Mouse (Mus musculus): Measurements from ENCODE around the gene Tmem262. TPM values are rescaled to one million over a fixed set of nuclear protein-coding genes. Genes with fewer than 3 reads are reported as not detected.
A peak's percentile ranks its signal among the peaks of the same experiment; 100 is the strongest.
"Not testable (repeated sequence)": the region's sequence is repeated elsewhere in the genome, so short reads cannot be mapped to it uniquely, and the experiment has no call there.

Gene Tmem262
- not detected in 2 replicates for polyA plus RNA-seq (2012; rRNA removed)

- 91% methylated on average over 12 of the region's 12 CpGs for WGBS
- TF ChIP-seq POLR2A (IDR thresholded peaks at IDR 0.05; ENCODE audit: borderline replicate concordance, extremely low read depth, low read depth, low read length) (no peak), CTCF (IDR thresholded peaks at IDR 0.05; ENCODE audit: insufficient read depth, low read length) (no peak)
- H3K4me3 ChIP-seq (replicated peaks; ENCODE audit: extremely low read depth, low read depth, low read length): no peak within 1 kb of the TSS
- DNase-seq: no peak
- H3K4me1 ChIP-seq (ENCODE audit: control insufficient read depth, insufficient read depth, low read length): peaks cover 13% of the 10 kb centered on the region
Observed at GRCm38 (mm10) chr19:6079983-6080480, at the start of gene Tmem262. Gene Tmem262 (plus strand): TSS chr19:6080033.

DNA sequence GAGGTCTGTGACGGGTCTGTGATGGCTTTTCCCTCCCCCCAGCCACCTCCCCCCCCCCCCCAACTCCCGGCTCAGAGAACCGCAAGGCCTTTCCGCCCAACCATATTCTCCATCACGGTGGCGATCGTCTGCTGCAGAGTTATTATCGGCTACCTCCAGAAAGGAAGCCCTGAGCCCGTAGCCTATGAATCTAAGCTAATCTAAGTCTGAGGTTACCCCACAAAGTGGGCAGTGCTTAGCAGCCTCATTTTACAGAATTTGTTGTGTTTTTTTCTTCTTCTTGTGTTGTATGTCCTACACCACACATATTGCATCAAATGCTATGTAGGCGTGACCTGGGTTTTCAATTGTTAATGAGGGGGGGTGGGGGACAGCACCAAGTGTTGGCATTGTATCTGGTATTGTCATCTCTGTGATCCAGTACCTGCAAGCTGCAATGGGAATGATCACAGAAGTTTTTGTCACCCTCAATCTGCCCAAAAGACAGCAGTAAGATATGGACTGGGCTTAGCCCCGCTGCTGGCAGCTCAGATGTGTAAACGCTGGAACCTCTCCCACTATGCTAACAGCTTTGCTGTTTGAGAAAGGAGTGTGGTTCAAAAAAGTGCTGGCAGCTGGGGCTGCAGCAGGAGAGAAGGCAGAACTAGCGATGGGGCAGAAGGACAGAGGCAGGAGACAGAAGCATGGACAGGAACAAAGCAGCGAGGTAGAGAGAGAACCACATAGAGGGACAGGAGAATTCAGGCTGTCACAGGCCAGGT lies 49.1 kb upstream of the Tmem262 start:
- 72% methylated on average over 14 of the region's 14 CpGs for whole genome bisulfite sequencing
- no peak overlapping the region for H3K4me3 ChIP-seq (replicated peaks; ENCODE audit: extremely low read depth, low read depth, low read length)
- H3K4me1 ChIP-seq (ENCODE audit: control insufficient read depth, insufficient read depth, low read length): 0 out of 2 replicates have a peak, but pooled peaks cover 3% of the 10 kb centered on the region
- no peak for DNase-seq
- TF ChIP-seq POLR2A (IDR thresholded peaks at IDR 0.05; ENCODE audit: borderline replicate concordance, extremely low read depth, low read depth, low read length): no peak
- TF ChIP-seq CTCF (IDR thresholded peaks at IDR 0.05; ENCODE audit: insufficient read depth, low read length): no peak

GRCm38 (mm10) chr19:6035966-6036585 lies 43.8 kb upstream of the Tmem262 start:
- 70% methylated on average over 9 of the region's 9 CpGs for whole genome bisulfite sequencing
- no peak for TF ChIP-seq CTCF (IDR thresholded peaks at IDR 0.05; ENCODE audit: insufficient read depth, low read length)

DNA sequence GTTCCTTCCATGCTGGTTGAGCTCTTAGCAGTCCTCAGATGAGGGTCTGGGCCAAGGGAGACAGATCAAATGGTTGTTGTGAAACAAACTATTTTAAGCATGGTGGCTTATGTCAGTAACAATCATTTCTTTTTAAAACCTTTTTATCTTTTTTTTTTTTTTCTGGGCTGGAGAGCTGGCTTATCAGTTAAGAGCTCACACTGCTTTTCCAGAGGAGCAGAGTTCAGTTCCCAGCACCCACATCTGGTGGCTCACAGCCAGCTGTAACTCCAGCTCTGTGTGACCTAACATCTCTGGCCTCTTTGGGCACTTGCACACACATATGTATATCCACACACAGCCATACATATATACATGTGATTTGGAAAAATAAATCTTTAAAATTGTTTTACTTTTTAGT lies 42.1 kb upstream of the Tmem262 start:
- no peak for TF ChIP-seq POLR2A (IDR thresholded peaks at IDR 0.05; ENCODE audit: borderline replicate concordance, extremely low read depth, low read depth, low read length)
- no peak for TF ChIP-seq CTCF (IDR thresholded peaks at IDR 0.05; ENCODE audit: insufficient read depth, low read length)
- H3K4me3 ChIP-seq (replicated peaks; ENCODE audit: extremely low read depth, low read depth, low read length): no peak overlapping the region
- no peak for DNase-seq
- H3K4me1 ChIP-seq (ENCODE audit: control insufficient read depth, insufficient read depth, low read length): no peaks in the 10 kb centered on the region

More at GRCm38 (mm10) chr19:6035966-6036585, 43.8 kb upstream of the Tmem262 start:
- Histone ChIP-seq H3K4me1 (ENCODE audit: control insufficient read depth, insufficient read depth, low read length) (no peaks in the 10 kb centered on the region), H3K4me3 (replicated peaks; ENCODE audit: extremely low read depth, low read depth, low read length) (no peak overlapping the region)
- DNase-seq: no peak

DNA sequence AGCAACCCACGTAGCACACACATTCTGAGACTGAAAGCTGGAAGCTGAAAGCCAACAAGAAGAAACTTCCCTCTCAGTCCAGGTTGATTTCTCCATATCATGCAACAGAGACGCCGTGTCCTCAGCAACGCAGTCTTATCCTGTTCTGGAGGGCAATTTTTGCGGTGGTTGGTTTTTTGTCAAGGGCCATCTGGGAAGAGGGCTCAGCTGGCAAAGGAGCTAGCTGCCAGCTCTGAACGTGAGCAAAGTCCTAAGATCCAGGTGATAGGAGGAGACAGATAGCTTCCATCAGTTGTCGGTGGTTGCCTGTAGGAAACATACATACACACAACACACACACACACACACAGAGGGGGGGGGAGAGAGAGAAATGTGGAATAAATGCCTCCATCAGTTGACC lies 41.5 kb upstream of the Tmem262 start:
- Histone ChIP-seq H3K4me1 (ENCODE audit: control insufficient read depth, insufficient read depth, low read length) (no peaks in the 10 kb centered on the region), H3K4me3 (replicated peaks; ENCODE audit: extremely low read depth, low read depth, low read length) (no peak overlapping the region)
- WGBS: 78% methylated on average over 7 of the region's 7 CpGs
- DNase-seq: no peak
- no peak for TF ChIP-seq POLR2A (IDR thresholded peaks at IDR 0.05; ENCODE audit: borderline replicate concordance, extremely low read depth, low read depth, low read length)
- no peak for TF ChIP-seq CTCF (IDR thresholded peaks at IDR 0.05; ENCODE audit: insufficient read depth, low read length)

- TF ChIP-seq CTCF (IDR thresholded peaks at IDR 0.05; ENCODE audit: insufficient read depth, low read length): no peak
- TF ChIP-seq POLR2A (IDR thresholded peaks at IDR 0.05; ENCODE audit: borderline replicate concordance, extremely low read depth, low read depth, low read length): no peak
- Histone ChIP-seq H3K4me1 (ENCODE audit: control insufficient read depth, insufficient read depth, low read length) (no peaks in the 10 kb centered on the region), H3K4me3 (replicated peaks; ENCODE audit: extremely low read depth, low read depth, low read length) (no peak overlapping the region)
- DNase-seq: no peak
Observed at GRCm38 (mm10) chr19:6040002-6040401, 39.8 kb upstream of the Tmem262 start.

DNA sequence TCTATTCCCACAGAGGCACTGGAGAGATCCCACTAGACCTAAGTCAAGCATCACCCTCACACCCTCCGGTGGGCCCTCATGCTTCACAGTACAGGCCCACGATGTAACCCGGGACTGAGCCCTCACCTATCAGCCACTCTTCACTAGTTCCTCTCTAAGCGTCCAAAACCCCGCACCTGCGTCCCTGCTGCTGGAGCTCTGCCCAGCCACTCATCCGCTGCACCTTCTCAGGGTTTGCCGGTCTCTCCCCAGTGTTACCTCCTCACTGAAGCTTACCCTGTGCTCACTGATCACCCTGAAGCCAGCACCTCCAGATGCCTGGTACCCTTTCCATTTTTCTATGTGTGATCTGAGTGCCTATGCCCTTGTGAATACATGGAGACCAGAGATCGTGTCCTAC lies 37.5 kb upstream of the Tmem262 start:
- Histone ChIP-seq H3K4me3 (replicated peaks; ENCODE audit: extremely low read depth, low read depth, low read length) (no peak overlapping the region), H3K4me1 (ENCODE audit: control insufficient read depth, insufficient read depth, low read length) (no peaks in the 10 kb centered on the region)
- DNase-seq: no peak
- WGBS: 64% methylated on average over 9 of the region's 9 CpGs
- TF ChIP-seq POLR2A (IDR thresholded peaks at IDR 0.05; ENCODE audit: borderline replicate concordance, extremely low read depth, low read depth, low read length) (no peak), CTCF (IDR thresholded peaks at IDR 0.05; ENCODE audit: insufficient read depth, low read length) (no peak)

DNA sequence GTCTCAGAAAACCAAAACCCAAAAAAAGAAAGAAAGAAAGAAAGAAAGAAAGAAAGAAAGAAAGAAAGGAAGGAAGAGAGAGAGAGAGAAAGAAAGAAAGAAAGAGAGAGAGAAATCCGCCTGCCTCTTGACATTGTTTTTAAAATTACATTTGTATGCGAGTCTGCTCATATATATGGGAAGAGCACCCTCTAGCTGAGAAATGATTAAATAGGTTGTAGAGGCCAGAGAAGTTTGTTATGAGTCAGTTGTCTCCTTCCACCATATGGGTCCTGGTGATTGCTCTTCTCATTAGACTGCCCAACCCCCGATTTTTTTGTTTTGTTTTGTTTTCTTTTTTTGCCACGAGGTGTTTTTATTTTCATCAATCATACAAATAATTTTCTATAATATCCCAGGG lies 35.7 kb upstream of the Tmem262 start:
- H3K4me1 ChIP-seq (ENCODE audit: control insufficient read depth, insufficient read depth, low read length); H3K4me3 ChIP-seq (replicated peaks; ENCODE audit: extremely low read depth, low read depth, low read length); DNase-seq: not testable (repeated sequence)
- 29% methylated on average over 4 of the region's 4 CpGs for WGBS

- Histone ChIP-seq H3K4me3 (replicated peaks; ENCODE audit: extremely low read depth, low read depth, low read length) (peak overlapping the region; percentile 100), H3K4me1 (ENCODE audit: control insufficient read depth, insufficient read depth, low read length) (peaks cover 4% of the 10 kb centered on the region)
- no peak for TF ChIP-seq POLR2A (IDR thresholded peaks at IDR 0.05; ENCODE audit: borderline replicate concordance, extremely low read depth, low read depth, low read length)
- TF ChIP-seq CTCF (IDR thresholded peaks at IDR 0.05; ENCODE audit: insufficient read depth, low read length): no peak
- no peak for DNase-seq
- WGBS: 10% methylated on average over 20 of the region's 20 CpGs
Observed at GRCm38 (mm10) chr19:6045366-6046293, 34.2 kb upstream of the Tmem262 start.

Data from lung, adult 2 months (tissue).